Mouse (Mus musculus) yolk sac, embryonic 10.5 days (tissue): Measurements from ENCODE around the gene Fut8.
"Not testable (repeated sequence)": the region's sequence is repeated elsewhere in the genome, so short reads cannot be mapped to it uniquely, and the experiment has no call there.

ENCODE experiments used
- DNase-seq: peaks from one replicate; pipeline ENCODE4 v3.0.0-alpha.2; 2017; ENCODE audit warnings: low spot score

Fut8 gene

DNA sequence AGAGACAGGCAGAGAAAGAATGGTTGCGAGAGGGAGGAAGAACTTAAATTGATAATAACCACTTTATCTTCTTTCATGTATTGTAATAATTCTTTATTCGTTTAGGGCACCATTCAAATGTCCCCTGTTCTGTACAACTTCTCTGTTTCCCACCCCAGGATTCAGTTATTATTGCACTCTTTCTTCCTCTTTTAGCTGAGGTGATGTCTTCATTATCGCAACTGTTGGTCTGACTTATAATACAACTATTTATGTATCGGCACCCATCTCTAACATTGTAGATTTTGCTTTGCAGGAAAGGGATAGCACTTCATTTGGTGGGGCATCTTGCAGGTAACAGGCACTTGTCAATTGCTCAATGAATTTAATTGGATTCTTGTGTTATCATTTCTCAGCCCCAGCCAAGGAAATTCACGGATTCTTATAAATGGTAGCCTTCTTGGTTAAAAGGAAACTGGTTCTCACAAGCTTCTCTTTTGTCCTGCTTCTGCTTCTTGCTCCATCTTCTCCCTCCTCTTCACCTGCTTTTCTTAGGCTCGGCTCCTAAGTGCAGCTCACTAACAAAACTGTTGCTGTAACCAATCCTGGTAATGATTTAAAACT, 15.6 kb upstream of the Fut8 start:
- DNase-seq: no peak

- no peak for DNase-seq
These were observed 14.3 kb upstream of the Fut8 start for GRCm38 (mm10) chr12:77223595-77223994.

GRCm38 (mm10) chr12:77224121-77224520, 13.8 kb upstream of the Fut8 start:
- DNase-seq: no peak

- no peak for DNase-seq
These were observed 13.0 kb upstream of the Fut8 start for GRCm38 (mm10) chr12:77224891-77225290.

- no peak for DNase-seq
These were observed 12.2 kb upstream of the Fut8 start for GRCm38 (mm10) chr12:77225727-77226126.

DNA sequence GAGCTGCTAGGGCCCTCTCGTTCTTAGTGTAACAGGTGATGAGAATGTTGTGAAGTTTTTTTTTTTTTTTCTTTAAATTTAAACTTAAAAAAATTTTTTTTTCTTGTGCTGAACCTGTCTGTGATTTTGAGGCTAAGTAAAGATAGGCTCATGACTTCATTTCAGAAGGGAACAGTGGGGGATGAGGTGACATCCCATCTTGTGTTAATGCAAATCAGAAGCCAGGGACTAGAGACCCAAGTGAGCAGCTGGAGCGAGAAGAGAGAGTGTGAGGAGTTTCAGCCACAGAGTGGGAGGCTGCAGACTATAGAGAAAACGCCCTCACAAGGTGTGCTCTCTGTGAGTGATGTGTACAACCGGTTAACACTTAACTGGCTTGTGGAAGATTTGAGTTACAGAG, 2.0 kb upstream of the Fut8 start:
- no peak for DNase-seq

- peak; percentile 90 for DNase-seq
These were observed 835 bp downstream of the Fut8 start for GRCm38 (mm10) chr12:77238531-77239389.

- DNase-seq: no peak
These were observed 1.6 kb downstream of the Fut8 start for GRCm38 (mm10) chr12:77239390-77240061.

- no peak for DNase-seq
These were observed 2.4 kb downstream of the Fut8 start for GRCm38 (mm10) chr12:77240372-77240771.

GRCm38 (mm10) chr12:77240839-77241238, 2.9 kb downstream of the Fut8 start:
- no peak for DNase-seq

DNA sequence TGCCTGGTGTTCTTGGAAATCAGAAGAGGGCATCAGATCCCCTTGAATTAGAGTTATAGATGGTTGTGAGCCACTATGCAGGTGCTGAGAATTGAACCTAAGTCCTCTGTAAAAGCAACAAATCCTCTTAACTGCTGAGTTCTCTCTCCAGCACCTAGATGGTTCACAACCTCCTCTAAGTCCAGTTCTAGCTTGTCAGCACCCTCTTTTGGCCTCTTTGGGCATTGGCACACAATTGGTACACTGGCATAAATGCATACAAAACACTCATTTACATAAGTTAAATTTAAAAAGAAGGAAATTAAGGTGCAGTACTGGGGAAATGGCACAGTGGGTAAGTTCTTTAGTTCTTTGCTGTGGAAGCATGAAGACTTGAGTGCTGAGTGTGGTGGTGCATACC, 24.7 kb downstream of the Fut8 start:
- no peak for DNase-seq

DNA sequence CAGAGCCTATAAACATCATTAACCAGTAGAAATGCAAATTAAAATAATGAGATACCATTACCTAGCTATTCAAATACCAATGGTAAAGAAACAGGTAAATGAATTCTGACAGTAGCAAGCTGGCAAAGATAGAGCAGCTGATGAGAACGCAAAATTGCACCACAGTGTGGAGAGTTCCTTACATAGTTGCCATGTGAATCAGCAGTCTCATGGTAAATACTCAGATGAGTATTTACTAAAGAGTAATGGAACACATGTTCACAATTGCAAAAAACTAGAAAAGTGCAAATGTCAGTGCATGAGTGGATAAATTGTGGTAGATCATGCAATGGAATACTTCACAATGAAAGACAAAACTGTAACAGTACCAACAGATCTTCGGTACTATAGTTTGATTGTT, 25.9 kb downstream of the Fut8 start:
- DNase-seq: no peak

- DNase-seq: no peak
These were observed 32.8 kb downstream of the Fut8 start for GRCm38 (mm10) chr12:77270694-77271093.

DNA sequence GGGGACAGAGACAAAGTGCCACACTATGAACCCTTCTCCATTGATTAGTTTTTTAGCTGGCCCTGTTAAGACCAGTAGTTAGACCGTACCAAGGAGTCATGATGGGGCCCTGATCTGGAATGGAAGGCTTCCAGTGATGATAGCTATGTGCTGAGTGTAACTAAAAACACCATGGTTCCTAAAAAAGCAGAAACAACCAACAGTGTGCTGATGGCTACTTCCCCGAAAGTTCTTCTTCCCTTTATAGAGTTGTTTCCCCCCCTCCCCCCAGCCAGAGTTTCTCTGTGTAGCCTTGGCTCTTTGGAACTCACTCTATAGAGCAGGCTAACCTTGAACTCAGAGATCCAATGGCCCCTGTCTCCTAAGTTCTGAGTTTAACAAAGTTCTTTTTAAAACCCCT, 50.6 kb downstream of the Fut8 start:
- no peak for DNase-seq

- DNase-seq: no peak
These were observed 53.1 kb downstream of the Fut8 start for GRCm38 (mm10) chr12:77291017-77291416.

- not testable (repeated sequence) for DNase-seq
These were observed 53.9 kb downstream of the Fut8 start for GRCm38 (mm10) chr12:77291864-77292263.

- no peak for DNase-seq
These were observed 54.7 kb downstream of the Fut8 start for GRCm38 (mm10) chr12:77292375-77293258.

GRCm38 (mm10) chr12:77296119-77296518, 58.2 kb downstream of the Fut8 start:
- no peak for DNase-seq

GRCm38 (mm10) chr12:77297114-77297513, 59.2 kb downstream of the Fut8 start:
- DNase-seq: no peak

GRCm38 (mm10) chr12:77297858-77298257, 59.9 kb downstream of the Fut8 start:
- no peak for DNase-seq

DNA sequence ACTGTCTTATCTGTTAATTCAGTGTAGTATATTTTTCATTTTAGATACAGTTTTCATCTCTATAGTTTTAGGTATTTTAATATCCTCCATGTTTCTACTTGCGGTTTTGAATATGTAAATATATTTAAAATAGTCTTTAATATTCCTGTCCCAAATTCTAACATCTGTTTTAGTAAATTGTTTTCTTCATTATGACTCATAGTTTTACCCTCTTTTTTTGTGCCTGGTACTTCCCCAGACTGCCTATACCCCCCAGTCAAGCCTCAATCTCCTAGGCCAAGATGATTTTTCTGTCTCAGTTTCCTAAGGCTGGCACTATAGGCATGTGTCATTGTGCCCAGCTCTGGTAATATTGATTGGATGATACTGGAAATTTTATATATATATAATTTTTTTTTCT, 64.1 kb downstream of the Fut8 start:
- no peak for DNase-seq

- DNase-seq: no peak
These were observed 65.4 kb downstream of the Fut8 start for GRCm38 (mm10) chr12:77303367-77303766.
